Mouse (Mus musculus): Measurements from ENCODE around the gene Junb.
A peak's percentile ranks its signal among the peaks of the same experiment; 100 is the strongest.

GRCm38 (mm10) chr8:84990836-84991235 lies 12.3 kb upstream of the Junb start:
- TF ChIP-seq MAX (IDR thresholded peaks at IDR 0.05) = no peak
- no peak for TF ChIP-seq CTCF (IDR thresholded peaks at IDR 0.05; ENCODE audit: control insufficient read depth, insufficient read depth, insufficient read length)
- TF ChIP-seq USF1 (IDR thresholded peaks at IDR 0.05; ENCODE audit: low read depth) = peak; percentile 47
- TF ChIP-seq CEBPB (IDR thresholded peaks at IDR 0.05; ENCODE audit: low read depth) = no peak
- TF ChIP-seq MYOD1 (IDR thresholded peaks at IDR 0.05; ENCODE audit: control insufficient read depth, insufficient read length, low read depth) = no peak

All from C2C12 (cell line).